Mouse (Mus musculus) ES-CJ7 (cell line): ENCODE measurements at regions not wholly inside any gene's neighbourhood (a gene's known extent, or its start where the extent isn't known, plus 50 kb on each side); places are given as distances from the start of the nearest gene placed in this dataset.
A peak's percentile ranks its signal among the peaks of the same experiment; 100 is the strongest.

ENCODE experiments used
- DNase-seq: peaks from one replicate; pipeline ENCODE4 v3.0.0; 2011; ENCODE audit warnings: low read depth, low spot score

GRCm38 (mm10) chr9:112608932-112609331 is 373.2 kb upstream of the Arpp21 start:
- no peak for DNase-seq

GRCm38 (mm10) chr9:112607221-112607620 is 371.5 kb upstream of the Arpp21 start:
- DNase-seq: no peak

- no peak for DNase-seq
These were observed 360.0 kb upstream of the Arpp21 start for GRCm38 (mm10) chr9:112595731-112596130.

GRCm38 (mm10) chr9:112590241-112590640 is 354.5 kb upstream of the Arpp21 start:
- DNase-seq: no peak

- no peak for DNase-seq
These were observed 337.6 kb upstream of the Arpp21 start for GRCm38 (mm10) chr9:112573316-112573715.

GRCm38 (mm10) chr9:112561348-112561747 is 325.6 kb upstream of the Arpp21 start:
- no peak for DNase-seq

GRCm38 (mm10) chr9:112560226-112560625 is 324.5 kb upstream of the Arpp21 start:
- DNase-seq: no peak

GRCm38 (mm10) chr9:112537924-112538323 is 302.2 kb upstream of the Arpp21 start:
- DNase-seq: no peak

- DNase-seq: no peak
These were observed 289.6 kb upstream of the Arpp21 start for GRCm38 (mm10) chr9:112525377-112525776.

- DNase-seq: no peak
These were observed 287.5 kb upstream of the Arpp21 start for GRCm38 (mm10) chr9:112523251-112523650.

- no peak for DNase-seq
These were observed 275.0 kb upstream of the Arpp21 start for GRCm38 (mm10) chr9:112510716-112511115.

GRCm38 (mm10) chr9:112506871-112507270 is 271.1 kb upstream of the Arpp21 start:
- DNase-seq: no peak

GRCm38 (mm10) chr9:112498676-112499075 is 262.9 kb upstream of the Arpp21 start:
- no peak for DNase-seq

- DNase-seq: no peak
These were observed 260.3 kb upstream of the Arpp21 start for GRCm38 (mm10) chr9:112495930-112496527.

- no peak for DNase-seq
These were observed 255.2 kb upstream of the Arpp21 start for GRCm38 (mm10) chr9:112490963-112491362.

GRCm38 (mm10) chr9:112476644-112477043 is 240.9 kb upstream of the Arpp21 start:
- DNase-seq: no peak

- DNase-seq: no peak
These were observed 221.9 kb upstream of the Arpp21 start for GRCm38 (mm10) chr9:112457594-112457993.

GRCm38 (mm10) chr9:112454706-112455105 is 219.0 kb upstream of the Arpp21 start:
- DNase-seq: no peak

GRCm38 (mm10) chr9:112447515-112447914 is 211.8 kb upstream of the Arpp21 start:
- peak; percentile 9 for DNase-seq

- DNase-seq: no peak
These were observed 211.2 kb upstream of the Arpp21 start for GRCm38 (mm10) chr9:112446981-112447380.

GRCm38 (mm10) chr9:112446027-112446352 is 210.3 kb upstream of the Arpp21 start:
- no peak for DNase-seq

GRCm38 (mm10) chr9:112445230-112446026 is 209.7 kb upstream of the Arpp21 start:
- DNase-seq: no peak

- no peak for DNase-seq
These were observed 208.5 kb upstream of the Arpp21 start for GRCm38 (mm10) chr9:112444220-112444619.
